Mouse (Mus musculus): ENCODE measurements at regions not wholly inside any gene's neighbourhood (a gene's known extent, or its start where the extent isn't known, plus 50 kb on each side); places are given as distances from the start of the nearest gene placed in this dataset.

GRCm38 (mm10) chr12:79959540-79960305, 153.1 kb downstream of the Zfp36l1 start:
- TF ChIP-seq EP300 (optimal IDR thresholded peaks at IDR 0.05) = no peak
- no peak for TF ChIP-seq CTCF (IDR thresholded peaks at IDR 0.05; ENCODE audit: low read depth)

Data from stomach, postnatal 0 days (tissue).